Mouse (Mus musculus) cerebellum, postnatal 36 days (tissue): ENCODE data around the gene Gm10477.
A peak's percentile ranks its signal among the peaks of the same experiment; 100 is the strongest.
"Not testable (repeated sequence)": the region's sequence is repeated elsewhere in the genome, so short reads cannot be mapped to it uniquely, and the experiment has no call there.

ENCODE experiments used
- DNase-seq, 2 experiments: peaks; one replicate each; pipeline ENCODE4 v3.0.0; 2021 to 2022; ENCODE audit warnings: mixed read lengths in 2 of 2

Gm10477 gene

DNA sequence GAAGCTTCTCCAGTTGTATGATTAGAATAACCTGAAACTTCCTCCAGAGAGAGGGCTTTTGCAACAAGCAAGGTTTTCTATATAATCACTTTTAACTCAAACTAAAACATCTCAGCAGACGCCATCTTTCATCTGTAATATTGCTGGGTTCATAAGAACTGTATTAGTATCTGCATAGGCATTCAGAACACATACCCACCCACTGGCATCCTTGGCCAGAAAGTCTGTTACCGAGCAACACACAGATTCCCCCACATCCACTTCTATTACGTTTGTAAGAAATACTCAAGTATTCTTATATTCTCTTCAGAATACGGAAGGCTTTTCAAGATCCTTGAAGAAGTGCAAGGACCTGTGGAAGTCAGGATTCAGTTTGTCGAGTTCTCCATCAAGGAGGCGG is at the start of gene Gm10477:
Gene Gm10477 (plus strand): TSS at position 301 of the 400 bp plus-strand sequence.
- DNase-seq, result not testable (repeated sequence)

DNA sequence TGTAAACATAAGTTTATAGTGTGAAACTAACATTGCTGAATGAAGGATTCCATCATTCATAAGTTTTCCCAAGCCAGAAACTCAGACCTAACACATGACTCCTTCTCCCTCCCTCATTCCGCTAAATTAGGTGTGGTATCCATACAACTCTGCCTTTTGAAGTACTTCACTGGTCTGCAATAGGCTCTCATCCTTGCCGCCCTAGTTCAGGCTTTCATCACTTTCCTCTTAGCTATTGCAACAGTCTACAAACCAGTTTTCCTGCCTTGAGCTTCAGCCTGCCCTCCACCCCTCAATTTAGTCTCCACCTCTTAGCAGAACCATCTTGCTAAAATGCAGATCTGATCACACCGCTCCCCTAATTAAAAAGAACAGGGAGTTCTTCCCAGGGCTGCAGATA is 47.0 kb upstream of the Gm10477 start:
- no peak for DNase-seq

- DNase-seq, result no peak
Observed at GRCm38 (mm10) chrX:56481906-56482305, 42.6 kb upstream of the Gm10477 start.

DNA sequence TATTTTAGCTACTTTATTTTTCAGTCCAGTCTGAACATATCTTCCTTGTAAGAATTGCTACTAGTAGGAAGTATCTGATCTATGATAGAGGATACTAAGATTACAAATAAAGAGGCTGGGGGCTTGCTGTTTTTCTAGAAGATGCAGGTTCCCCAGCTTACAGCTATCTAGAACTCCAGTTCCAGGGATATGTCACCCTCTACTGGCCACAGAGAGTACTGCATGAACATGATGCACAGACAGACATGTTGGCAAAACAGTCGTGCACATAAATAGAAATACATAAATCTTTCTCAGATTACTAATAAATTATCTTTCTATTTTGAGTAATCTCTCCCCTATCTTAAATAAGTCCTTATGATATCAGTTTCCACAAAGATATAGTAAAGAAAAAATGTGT is 34.8 kb upstream of the Gm10477 start:
- DNase-seq, result peak; percentile 62 to 82

GRCm38 (mm10) chrX:56497241-56497640 is 27.3 kb upstream of the Gm10477 start:
- DNase-seq, result peak in 1 of 2 experiments; percentile 3

DNA sequence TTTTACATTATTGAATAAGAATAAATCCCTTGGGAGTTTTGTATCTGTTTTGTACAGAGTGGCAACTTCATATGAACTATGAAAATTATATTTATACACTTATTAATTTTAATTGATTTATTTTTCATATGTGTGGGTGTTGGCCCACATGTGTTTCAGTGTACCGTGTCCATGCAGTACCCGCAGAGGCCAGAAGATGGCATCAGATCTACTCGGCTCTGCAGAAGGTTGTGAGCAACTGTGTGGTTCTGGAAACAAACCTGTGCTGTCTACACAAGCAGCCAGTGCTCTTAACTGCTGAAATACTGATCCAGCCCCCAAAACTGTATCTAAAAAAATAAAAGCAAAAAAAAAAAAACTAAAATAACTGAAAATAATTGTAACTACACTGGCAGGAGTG is 6.7 kb downstream of the Gm10477 start:
- peak; percentile 63 to 68 for DNase-seq

DNA sequence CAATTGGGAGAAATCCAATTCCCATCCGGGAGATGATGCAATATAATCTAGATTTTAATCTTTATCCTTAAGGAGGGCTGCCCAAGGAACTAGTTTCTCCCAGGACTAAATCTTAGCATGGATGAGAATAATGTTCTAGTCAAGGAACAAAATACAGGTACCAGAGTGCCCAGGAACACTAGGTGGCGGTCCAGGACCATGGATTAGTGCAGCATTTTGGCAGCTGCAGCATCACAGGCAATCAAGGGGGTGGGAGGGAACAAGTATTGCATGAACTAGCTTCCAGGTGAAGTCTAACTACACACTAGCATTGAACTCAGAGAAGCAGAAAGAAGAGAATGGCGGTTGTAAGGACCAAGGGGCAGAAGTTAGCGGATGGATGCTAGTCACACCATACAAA is 12.6 kb downstream of the Gm10477 start:
- DNase-seq, result peak; percentile 9 to 16

GRCm38 (mm10) chrX:56549506-56549905 is 25.0 kb downstream of the Gm10477 start, which contains the start of gene Gm648:
Gene Gm648 (minus strand): TSS chrX:56549606.
- DNase-seq, result no peak

DNA sequence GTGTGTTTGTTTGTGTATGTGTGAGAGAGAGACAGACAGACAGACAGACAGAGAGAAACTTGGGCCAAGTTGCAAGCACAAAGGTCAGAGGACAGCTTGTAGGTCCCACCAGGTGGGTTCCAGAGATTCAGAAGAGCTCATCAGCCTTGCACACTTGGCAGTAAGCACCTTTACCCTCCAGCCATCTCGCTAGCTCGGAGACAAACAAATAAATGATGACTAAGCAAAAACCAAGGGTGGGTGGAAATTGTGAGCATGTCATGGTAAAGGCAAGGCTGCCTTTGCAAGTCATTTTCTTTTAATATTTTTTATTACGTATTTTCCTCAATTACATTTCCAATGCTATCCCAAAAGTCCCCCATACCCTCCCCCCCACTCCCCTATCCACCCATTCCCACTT is 29.0 kb downstream of the Gm10477 start:
- no peak for DNase-seq

DNA sequence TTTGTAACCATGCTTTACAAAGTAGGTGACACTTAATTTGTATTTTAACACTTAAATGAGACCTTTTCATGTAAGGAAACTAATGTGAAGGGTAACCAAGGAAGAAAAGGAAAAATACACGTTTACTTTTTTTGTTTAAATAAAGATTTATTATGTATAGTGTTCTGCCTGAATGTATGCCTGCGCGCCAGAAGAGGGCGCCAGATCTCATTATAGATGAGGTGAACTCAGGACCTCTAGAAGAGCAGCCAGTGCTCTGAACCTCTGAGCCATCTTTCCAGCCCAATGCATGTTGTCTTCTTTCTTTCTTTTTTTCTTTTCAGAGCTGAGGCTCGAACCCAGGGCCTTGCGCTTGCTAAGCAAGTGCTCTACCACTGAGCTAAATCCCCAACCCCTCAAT is 47.9 kb downstream of the Gm10477 start:
- DNase-seq, result peak; percentile 10 to 12
